Mouse (Mus musculus): ENCODE results near the gene Ccdc120. TPM values are rescaled to one million over a fixed set of nuclear protein-coding genes. Genes with fewer than 3 reads are reported as not detected.

The Ccdc120 gene
- polyA plus RNA-seq (2015; fragmentation: Nextera tagmentation; extraction: Ambion mirVana), result 1.6 and 1.9 TPM in 2 replicates

- WGBS (ENCODE audit: insufficient replicate concordance), result 11% methylated on average over 56 of the region's 56 CpGs
- Histone ChIP-seq H3K9me3 (replicated peaks; ENCODE audit: control insufficient read depth, low read length) (no peaks in the 10 kb centered on the region), H3K4me2 (ENCODE audit: low read depth, low read length) (peak within 1 kb of the TSS; percentile 77), H3K27ac (ENCODE audit: low read length) (no peak within 1 kb of the TSS), H3K4me3 (ENCODE audit: low read depth, low read length) (peak within 1 kb of the TSS; percentile 63), H3K9ac (ENCODE audit: low read depth, low read length) (peak within 1 kb of the TSS; percentile 50; the same call in 1 of the 2 replicates), H3K36me3 (ENCODE audit: control insufficient read depth, insufficient read depth) (no peaks in the 10 kb centered on the region), H3K4me1 (ENCODE audit: control insufficient read depth, low read depth, low read length) (no peaks in the 10 kb centered on the region; the same call in 1 of the 2 replicates), H3K27me3 (ENCODE audit: control insufficient read depth, insufficient read depth, low read depth, low read length) (no peaks in the 10 kb centered on the region)
- 0 out of 2 replicates have a peak, but pooled peaks have one; percentile 32 for ATAC-seq (ENCODE audit: low read depth)
These were observed at the start of gene Ccdc120 for GRCm38 (mm10) chrX:7750432-7751116. TSS of gene Ccdc120 (minus strand) at chrX:7750905.

GRCm38 (mm10) chrX:7797327-7797726 is 46.6 kb upstream of the Ccdc120 start:
- H3K4me1 ChIP-seq (ENCODE audit: control insufficient read depth, low read depth, low read length), result no peaks in the 10 kb centered on the region
- H3K36me3 ChIP-seq (ENCODE audit: control insufficient read depth, insufficient read depth), result peaks cover 11% of the 10 kb centered on the region
- H3K27ac ChIP-seq (ENCODE audit: low read length), result no peak overlapping the region
- H3K4me2 ChIP-seq (ENCODE audit: low read depth, low read length), result no peak overlapping the region
- no peak overlapping the region for H3K9ac ChIP-seq (ENCODE audit: low read depth, low read length)
- no peak overlapping the region for H3K4me3 ChIP-seq (ENCODE audit: low read depth, low read length)
- no peaks in the 10 kb centered on the region for H3K27me3 ChIP-seq (ENCODE audit: control insufficient read depth, insufficient read depth, low read depth, low read length)
- no peaks in the 10 kb centered on the region for H3K9me3 ChIP-seq (replicated peaks; ENCODE audit: control insufficient read depth, low read length)
- WGBS (ENCODE audit: insufficient replicate concordance), result 56% methylated on average over 3 of the region's 3 CpGs
- peak; percentile 81 for ATAC-seq (ENCODE audit: low read depth)

- Histone ChIP-seq H3K4me3 (ENCODE audit: low read depth, low read length) (no peak overlapping the region), H3K9ac (ENCODE audit: low read depth, low read length) (no peak overlapping the region), H3K4me1 (ENCODE audit: control insufficient read depth, low read depth, low read length) (no peaks in the 10 kb centered on the region; the same call in 1 of the 2 replicates), H3K4me2 (ENCODE audit: low read depth, low read length) (no peak overlapping the region), H3K27me3 (ENCODE audit: control insufficient read depth, insufficient read depth, low read depth, low read length) (no peaks in the 10 kb centered on the region), H3K9me3 (replicated peaks; ENCODE audit: control insufficient read depth, low read length) (no peaks in the 10 kb centered on the region), H3K27ac (ENCODE audit: low read length) (no peak overlapping the region), H3K36me3 (ENCODE audit: control insufficient read depth, insufficient read depth) (peaks cover 4% of the 10 kb centered on the region)
- 42% methylated on average over 7 of the region's 7 CpGs for WGBS (ENCODE audit: insufficient replicate concordance)
- ATAC-seq (ENCODE audit: low read depth), result no peak
These were observed 44.3 kb upstream of the Ccdc120 start for GRCm38 (mm10) chrX:7795016-7795415.

- Histone ChIP-seq H3K9ac (ENCODE audit: low read depth, low read length) (no peak overlapping the region), H3K4me1 (ENCODE audit: control insufficient read depth, low read depth, low read length) (no peaks in the 10 kb centered on the region; the same call in 1 of the 2 replicates), H3K4me2 (ENCODE audit: low read depth, low read length) (no peak overlapping the region), H3K4me3 (ENCODE audit: low read depth, low read length) (no peak overlapping the region), H3K27ac (ENCODE audit: low read length) (no peak overlapping the region), H3K27me3 (ENCODE audit: control insufficient read depth, insufficient read depth, low read depth, low read length) (no peaks in the 10 kb centered on the region), H3K36me3 (ENCODE audit: control insufficient read depth, insufficient read depth) (no peaks in the 10 kb centered on the region; the same call in 1 of the 2 replicates), H3K9me3 (replicated peaks; ENCODE audit: control insufficient read depth, low read length) (no peaks in the 10 kb centered on the region)
- 34% methylated on average over 3 of the region's 3 CpGs for WGBS (ENCODE audit: insufficient replicate concordance)
- no peak for ATAC-seq (ENCODE audit: low read depth)
These were observed 42.7 kb upstream of the Ccdc120 start for GRCm38 (mm10) chrX:7793361-7793760.

GRCm38 (mm10) chrX:7790309-7790708 is 39.6 kb upstream of the Ccdc120 start:
- peak overlapping the region; percentile 42; the same call in 1 of the 2 replicates for H3K27ac ChIP-seq (ENCODE audit: low read length)
- H3K4me2 ChIP-seq (ENCODE audit: low read depth, low read length), result peak overlapping the region; percentile 67
- H3K36me3 ChIP-seq (ENCODE audit: control insufficient read depth, insufficient read depth), result no peaks in the 10 kb centered on the region; the same call in 1 of the 2 replicates
- H3K4me1 ChIP-seq (ENCODE audit: control insufficient read depth, low read depth, low read length), result no peaks in the 10 kb centered on the region; the same call in 1 of the 2 replicates
- H3K9ac ChIP-seq (ENCODE audit: low read depth, low read length), result peak overlapping the region; percentile 74
- peak overlapping the region; percentile 78 for H3K4me3 ChIP-seq (ENCODE audit: low read depth, low read length)
- H3K27me3 ChIP-seq (ENCODE audit: control insufficient read depth, insufficient read depth, low read depth, low read length), result no peaks in the 10 kb centered on the region
- peak; percentile 47 for ATAC-seq (ENCODE audit: low read depth)
- WGBS (ENCODE audit: insufficient replicate concordance), result 24% methylated on average over 5 of the region's 5 CpGs
- H3K9me3 ChIP-seq (replicated peaks; ENCODE audit: control insufficient read depth, low read length), result no peaks in the 10 kb centered on the region

- Histone ChIP-seq H3K36me3 (ENCODE audit: control insufficient read depth, insufficient read depth) (no peaks in the 10 kb centered on the region; the same call in 1 of the 2 replicates), H3K4me2 (ENCODE audit: low read depth, low read length) (peak within 1 kb of the TSS; percentile 67), H3K4me1 (ENCODE audit: control insufficient read depth, low read depth, low read length) (no peaks in the 10 kb centered on the region; the same call in 1 of the 2 replicates), H3K4me3 (ENCODE audit: low read depth, low read length) (peak within 1 kb of the TSS; percentile 78), H3K9ac (ENCODE audit: low read depth, low read length) (peak within 1 kb of the TSS; percentile 74), H3K27ac (ENCODE audit: low read length) (peak within 1 kb of the TSS; percentile 42), H3K27me3 (ENCODE audit: control insufficient read depth, insufficient read depth, low read depth, low read length) (no peaks in the 10 kb centered on the region), H3K9me3 (replicated peaks; ENCODE audit: control insufficient read depth, low read length) (no peaks in the 10 kb centered on the region)
- WGBS (ENCODE audit: insufficient replicate concordance), result 13% methylated on average over 24 of the region's 24 CpGs
- ATAC-seq (ENCODE audit: low read depth), result peak; percentile 86
These were observed 38.9 kb upstream of the Ccdc120 start, which contains the start of gene Gripap1 for GRCm38 (mm10) chrX:7789542-7790136. TSS of gene Gripap1 (plus strand) at chrX:7789765.

- H3K4me3 ChIP-seq (ENCODE audit: low read depth, low read length), result no peak overlapping the region
- peaks cover 13% of the 10 kb centered on the region for H3K4me1 ChIP-seq (ENCODE audit: control insufficient read depth, low read depth, low read length)
- no peaks in the 10 kb centered on the region for H3K36me3 ChIP-seq (ENCODE audit: control insufficient read depth, insufficient read depth)
- no peak overlapping the region for H3K4me2 ChIP-seq (ENCODE audit: low read depth, low read length)
- WGBS (ENCODE audit: insufficient replicate concordance), result 61% methylated on average over 4 of the region's 4 CpGs
- no peak for ATAC-seq (ENCODE audit: low read depth)
- no peaks in the 10 kb centered on the region for H3K27me3 ChIP-seq (ENCODE audit: control insufficient read depth, insufficient read depth, low read depth, low read length)
- no peaks in the 10 kb centered on the region for H3K9me3 ChIP-seq (replicated peaks; ENCODE audit: control insufficient read depth, low read length)
- no peak overlapping the region for H3K9ac ChIP-seq (ENCODE audit: low read depth, low read length)
- no peak overlapping the region for H3K27ac ChIP-seq (ENCODE audit: low read length)
These were observed 31.9 kb upstream of the Ccdc120 start for GRCm38 (mm10) chrX:7782603-7783092.

GRCm38 (mm10) chrX:7779294-7779693 is 28.6 kb upstream of the Ccdc120 start:
- H3K27ac ChIP-seq (ENCODE audit: low read length), result peak overlapping the region; percentile 85
- H3K27me3 ChIP-seq (ENCODE audit: control insufficient read depth, insufficient read depth, low read depth, low read length), result no peaks in the 10 kb centered on the region
- H3K9me3 ChIP-seq (replicated peaks; ENCODE audit: control insufficient read depth, low read length), result no peaks in the 10 kb centered on the region
- H3K9ac ChIP-seq (ENCODE audit: low read depth, low read length), result peak overlapping the region; percentile 0
- H3K4me1 ChIP-seq (ENCODE audit: control insufficient read depth, low read depth, low read length), result peaks cover 13% of the 10 kb centered on the region
- WGBS (ENCODE audit: insufficient replicate concordance), result 17% methylated on average over 3 of the region's 3 CpGs
- H3K4me2 ChIP-seq (ENCODE audit: low read depth, low read length), result peak overlapping the region; percentile 55
- H3K36me3 ChIP-seq (ENCODE audit: control insufficient read depth, insufficient read depth), result 0 out of 2 replicates have a peak, but pooled peaks cover under 1% of the 10 kb centered on the region
- ATAC-seq (ENCODE audit: low read depth), result peak; percentile 65
- peak overlapping the region; percentile 15; the same call in 1 of the 2 replicates for H3K4me3 ChIP-seq (ENCODE audit: low read depth, low read length)
